Mouse (Mus musculus): ENCODE data around the gene Cep72. TPM values are rescaled to one million over a fixed set of nuclear protein-coding genes. Genes with fewer than 3 reads are reported as not detected.
"Not testable (repeated sequence)": the region's sequence is repeated elsewhere in the genome, so short reads cannot be mapped to it uniquely, and the experiment has no call there.

Cep72 gene
- 1 to 10 TPM; 2.6 to 3.7 (median 2.9) TPM for total RNA-seq (2022)

DNA sequence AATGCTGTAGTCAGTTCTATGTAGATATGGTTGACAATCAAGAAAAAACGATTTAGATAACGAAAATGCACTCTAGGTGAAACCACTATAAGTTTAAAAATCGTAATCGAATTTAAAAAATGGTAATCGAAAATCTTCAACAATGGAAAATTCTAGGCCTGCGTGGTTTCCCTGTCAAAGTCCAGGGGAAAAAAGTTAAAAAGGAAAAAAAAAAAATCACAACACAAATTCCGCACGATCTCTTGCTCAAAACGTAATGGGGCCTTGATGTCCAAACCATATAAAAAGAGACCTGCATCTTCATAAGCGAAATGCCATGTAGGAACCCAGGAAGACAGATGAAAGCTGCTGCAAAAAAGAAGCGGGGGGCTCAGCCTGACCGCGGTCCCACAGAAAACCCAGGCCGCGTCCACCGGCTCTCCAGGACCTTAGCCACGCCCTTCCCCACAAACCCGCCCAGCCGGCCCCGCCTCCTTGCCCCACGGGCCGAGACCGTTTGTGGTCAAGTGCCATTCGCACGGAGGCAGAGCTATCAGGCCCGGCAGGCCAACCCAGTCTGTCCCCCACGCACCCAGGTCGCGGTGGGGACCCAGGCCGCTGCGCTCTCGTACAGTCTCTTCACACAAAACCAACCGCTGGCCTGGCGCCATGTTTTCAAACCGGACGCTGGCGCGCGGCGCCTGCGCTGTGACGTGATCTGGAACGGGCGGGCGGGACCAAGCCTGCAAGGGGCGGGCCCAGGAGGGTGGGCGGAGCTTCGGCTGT is at the start of gene Cep72:
TSS of gene Cep72 (minus strand) at position 687 of the 765 bp plus-strand sequence.
- DNase-seq (ENCODE audit: low spot score in 2 of 2) = peak; percentile 70 to 84

- no peak for DNase-seq (ENCODE audit: low spot score in 2 of 2)
Measured at GRCm38 (mm10) chr13:74107410-74107809, 45.3 kb upstream of the Cep72 start.

GRCm38 (mm10) chr13:74104417-74104816 is 42.3 kb upstream of the Cep72 start:
- DNase-seq (ENCODE audit: low spot score in 2 of 2) = no peak

- no peak for DNase-seq (ENCODE audit: low spot score in 2 of 2)
Measured at GRCm38 (mm10) chr13:74102831-74103582, 40.9 kb upstream of the Cep72 start.

- no peak for DNase-seq (ENCODE audit: low spot score in 2 of 2)
Measured at GRCm38 (mm10) chr13:74102108-74102830, 40.2 kb upstream of the Cep72 start.

GRCm38 (mm10) chr13:74098913-74099312 is 36.8 kb upstream of the Cep72 start:
- DNase-seq (ENCODE audit: low spot score in 2 of 2) = no peak

DNA sequence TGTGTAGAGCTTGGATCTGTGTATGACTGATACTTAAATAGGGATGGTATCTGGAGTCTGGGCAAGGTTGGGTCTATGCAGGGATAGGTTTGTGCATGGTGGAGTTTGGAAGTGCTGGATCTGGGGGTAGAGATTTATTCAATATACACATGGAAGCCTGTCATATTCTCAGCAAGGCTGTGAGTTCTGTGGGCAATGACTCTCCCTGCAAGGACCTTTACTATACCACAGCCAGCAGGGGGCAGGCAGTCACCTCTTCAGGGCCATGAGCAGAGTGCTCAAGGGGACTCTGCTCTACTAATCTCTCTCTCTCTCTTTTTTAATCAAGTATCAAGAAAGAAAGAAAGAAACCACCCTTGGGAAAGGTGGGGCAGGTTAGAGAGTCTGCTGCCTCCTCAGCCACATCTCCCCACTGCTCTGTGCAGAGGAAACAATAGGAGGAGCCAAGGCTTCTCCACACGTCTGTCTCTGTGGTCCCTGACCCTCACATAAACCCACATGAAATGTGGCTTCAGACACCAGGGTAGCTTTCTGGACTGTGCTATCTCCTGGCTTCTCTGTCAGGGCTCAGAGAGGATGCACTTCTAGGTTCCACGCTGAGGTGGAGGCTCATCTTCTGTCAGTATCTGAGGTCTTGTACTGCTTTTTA is 34.7 kb upstream of the Cep72 start:
- peak in 1 of 2 experiments; percentile 23 for DNase-seq (ENCODE audit: low spot score in 2 of 2)

DNA sequence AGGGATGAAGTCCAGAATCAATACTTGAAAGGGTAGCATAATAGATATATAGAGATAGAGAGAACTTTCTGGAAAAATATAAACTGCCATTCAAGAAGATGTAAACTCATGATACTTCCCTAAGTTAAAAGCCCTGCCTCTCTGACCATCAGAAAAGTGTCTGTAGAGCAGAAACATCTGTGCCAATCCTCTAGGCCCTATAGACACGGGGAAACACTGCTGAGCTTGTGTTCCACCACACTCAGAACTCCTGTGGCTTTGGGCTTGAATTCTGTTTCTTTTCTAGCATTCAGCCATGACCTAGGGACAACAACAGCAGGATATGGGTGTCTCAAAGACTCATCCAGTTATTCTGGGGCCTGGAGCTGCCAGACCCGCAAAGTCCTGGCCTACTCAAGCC is 33.8 kb upstream of the Cep72 start:
- DNase-seq (ENCODE audit: low spot score in 2 of 2) = no peak

DNA sequence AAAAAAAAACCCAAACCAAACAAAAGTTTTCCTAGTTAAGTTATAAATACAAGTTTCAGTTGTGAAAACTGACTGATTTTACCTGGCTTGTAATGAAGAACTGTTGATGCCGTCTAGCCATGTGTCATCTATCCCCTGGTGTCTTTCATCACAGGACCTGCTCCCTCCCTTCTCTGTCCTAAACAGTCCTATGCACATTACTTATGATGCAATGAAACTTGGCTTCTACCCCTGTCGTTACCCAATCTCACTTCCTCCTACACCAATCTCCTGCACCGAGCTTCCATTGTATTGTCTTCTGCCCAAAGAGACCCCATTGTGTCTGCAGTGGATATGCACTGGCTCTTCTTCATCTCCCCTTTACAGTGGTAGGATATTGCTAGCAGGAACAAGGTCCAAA is 28.2 kb upstream of the Cep72 start:
- DNase-seq (ENCODE audit: low spot score in 2 of 2) = no peak

DNA sequence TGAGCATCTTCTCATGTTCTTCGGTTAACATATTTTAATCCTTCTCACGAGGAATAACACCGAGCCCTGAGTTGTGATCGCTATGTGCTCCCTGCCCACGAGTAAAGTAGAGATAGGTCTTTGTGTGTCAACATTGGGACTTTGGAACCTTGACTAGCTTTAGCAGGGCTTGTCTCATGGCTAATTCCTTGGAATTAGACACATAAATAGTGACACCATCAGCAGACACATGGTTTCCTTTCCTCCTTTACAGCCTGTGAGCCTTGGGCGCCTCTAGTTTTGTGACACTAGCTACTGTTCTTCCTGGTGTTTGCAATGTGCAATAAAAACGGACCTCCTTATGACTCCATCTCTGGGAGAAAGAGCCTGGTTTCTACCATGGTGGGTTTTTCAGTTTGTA is 11.3 kb upstream of the Cep72 start:
- no peak for DNase-seq (ENCODE audit: low spot score in 2 of 2)

DNA sequence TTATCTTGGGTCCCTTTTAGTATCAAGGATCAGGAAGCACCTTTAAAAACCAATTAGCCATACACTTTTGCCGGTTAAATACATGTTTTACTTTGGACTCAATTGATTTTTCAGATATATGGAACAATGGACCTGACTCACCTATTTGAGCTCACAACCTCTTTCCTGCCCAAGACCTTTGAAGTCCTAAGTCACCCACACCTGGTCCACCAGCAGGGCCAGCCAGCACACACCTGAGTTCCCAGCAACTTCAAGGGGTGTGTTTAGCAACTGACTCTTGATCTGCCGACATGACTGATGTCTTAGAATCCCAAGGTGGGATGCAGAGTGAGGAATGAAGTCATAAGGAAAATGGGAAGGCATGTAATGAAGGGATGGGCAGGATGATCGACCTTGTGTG is 9.6 kb upstream of the Cep72 start:
- DNase-seq (ENCODE audit: low spot score in 2 of 2) = no peak

- DNase-seq (ENCODE audit: low spot score in 2 of 2) = not testable (repeated sequence)
Measured at GRCm38 (mm10) chr13:74071244-74071643, 9.1 kb upstream of the Cep72 start.

DNA sequence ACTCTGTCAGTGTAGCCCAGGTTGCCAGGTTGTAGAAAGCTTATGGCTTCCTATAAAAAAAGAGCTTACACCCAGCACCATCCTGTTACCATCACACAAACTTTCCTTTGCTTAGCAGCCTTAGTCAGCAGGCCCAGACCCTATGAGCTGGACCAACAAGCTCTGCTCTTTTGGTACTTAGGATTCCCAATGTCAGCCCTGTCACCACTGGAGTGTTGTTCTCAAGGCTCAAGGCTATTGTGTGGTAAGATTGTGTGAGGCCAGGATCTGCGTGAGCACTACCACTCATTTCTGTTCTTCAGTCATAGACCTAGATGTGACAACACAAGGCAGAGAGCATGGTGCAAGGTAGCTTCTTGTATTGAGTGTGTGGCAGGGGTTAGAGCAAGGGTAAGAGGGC is 4.5 kb upstream of the Cep72 start:
- no peak for DNase-seq (ENCODE audit: low spot score in 2 of 2)

- no peak for DNase-seq (ENCODE audit: low spot score in 2 of 2)
Measured at GRCm38 (mm10) chr13:74063340-74064050, 1.4 kb upstream of the Cep72 start.

GRCm38 (mm10) chr13:74062378-74063128 is 454 bp upstream of the Cep72 start:
- DNase-seq (ENCODE audit: low spot score in 2 of 2) = no peak

GRCm38 (mm10) chr13:74058081-74058480 is 4.0 kb downstream of the Cep72 start:
- no peak for DNase-seq (ENCODE audit: low spot score in 2 of 2)

DNA sequence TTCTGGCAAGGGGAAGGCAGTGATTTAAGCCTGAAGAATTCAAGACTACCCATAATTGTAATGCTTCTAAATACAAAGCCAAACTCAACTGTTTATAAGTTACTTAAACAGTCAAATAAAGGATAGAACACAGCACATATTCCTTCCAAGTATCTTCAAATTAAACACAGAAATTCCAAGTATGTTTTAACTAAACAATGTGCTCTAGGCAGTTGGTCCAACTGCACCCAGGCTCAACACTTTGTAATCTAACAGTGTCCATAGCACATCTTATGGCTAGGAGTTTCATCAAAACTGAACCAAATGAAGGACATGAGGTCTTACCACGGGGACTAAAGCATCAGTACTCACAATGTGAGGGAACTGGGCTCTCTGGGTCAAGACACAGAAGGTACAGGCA is 5.9 kb downstream of the Cep72 start:
- no peak for DNase-seq (ENCODE audit: low spot score in 2 of 2)

- DNase-seq (ENCODE audit: low spot score in 2 of 2) = no peak
Measured at GRCm38 (mm10) chr13:74039926-74040325, 22.2 kb downstream of the Cep72 start.

GRCm38 (mm10) chr13:74035776-74036175 is 26.3 kb downstream of the Cep72 start:
- DNase-seq (ENCODE audit: low spot score in 2 of 2) = no peak

GRCm38 (mm10) chr13:74034756-74035155 is 27.3 kb downstream of the Cep72 start:
- DNase-seq (ENCODE audit: low spot score in 2 of 2) = no peak

Data from left cerebral cortex, adult 8-10 months (tissue).